Mouse (Mus musculus) layer of hippocampus, adult 8-10 months (tissue): ENCODE results near the gene Otog. TPM values are rescaled to one million over a fixed set of nuclear protein-coding genes. Genes with fewer than 3 reads are reported as not detected.

Source experiments
- DNase-seq, 2 experiments: peaks; one replicate each; pipeline ENCODE4 v3.0.0; 2022; ENCODE audit warnings: low spot score in 2 of 2
- total RNA-seq, 4 experiments: library from RNA; stranded (reverse); gene quantifications; 2 replicates each; pipeline ENCODE4 v1.2.4; 2022

The Otog gene
- total RNA-seq, 4 experiments from 2014 or later: 0.19 to 0.27 (median 0.23) TPM; not detected in 1

DNA sequence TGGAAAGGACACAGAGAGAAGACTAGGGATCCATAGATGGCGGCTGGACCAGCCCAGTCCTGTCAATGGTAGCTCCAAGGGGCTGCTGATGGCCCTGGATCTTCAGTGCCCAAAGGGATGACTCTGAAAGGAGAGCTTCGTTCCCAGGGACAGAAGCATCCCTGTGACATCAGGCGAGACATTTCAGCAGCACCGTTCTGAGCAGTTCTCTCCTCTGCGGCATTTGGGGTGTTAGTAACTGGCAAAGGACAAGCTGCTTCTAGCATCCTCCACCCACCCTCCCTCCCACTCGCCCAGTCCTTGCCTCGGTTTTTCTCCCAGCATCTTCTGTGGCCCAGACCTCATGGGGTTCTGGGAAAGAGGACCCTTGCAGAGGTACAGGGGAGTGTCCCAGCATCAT, 41.5 kb downstream of the Otog start:
- no peak for DNase-seq

DNA sequence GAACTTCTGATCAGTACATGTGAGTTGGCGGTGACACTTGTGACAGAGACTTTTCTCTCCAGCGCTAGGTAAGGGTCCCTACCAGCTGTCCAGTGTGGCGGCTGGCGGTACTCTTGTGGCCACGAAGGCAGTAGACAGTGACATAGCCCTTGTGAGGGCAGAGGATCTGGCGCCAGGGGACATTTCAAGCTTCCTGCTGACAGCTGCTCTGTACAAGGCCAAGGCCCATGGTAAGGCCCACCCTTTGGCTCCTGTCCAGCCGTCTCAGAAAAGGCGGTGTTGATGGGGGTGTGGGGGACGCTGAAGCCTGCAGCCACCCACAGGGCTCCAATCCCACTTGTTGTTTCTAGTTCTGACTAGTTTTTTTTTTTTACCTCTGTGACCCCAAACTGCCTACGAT, 42.9 kb downstream of the Otog start:
- no peak for DNase-seq

DNA sequence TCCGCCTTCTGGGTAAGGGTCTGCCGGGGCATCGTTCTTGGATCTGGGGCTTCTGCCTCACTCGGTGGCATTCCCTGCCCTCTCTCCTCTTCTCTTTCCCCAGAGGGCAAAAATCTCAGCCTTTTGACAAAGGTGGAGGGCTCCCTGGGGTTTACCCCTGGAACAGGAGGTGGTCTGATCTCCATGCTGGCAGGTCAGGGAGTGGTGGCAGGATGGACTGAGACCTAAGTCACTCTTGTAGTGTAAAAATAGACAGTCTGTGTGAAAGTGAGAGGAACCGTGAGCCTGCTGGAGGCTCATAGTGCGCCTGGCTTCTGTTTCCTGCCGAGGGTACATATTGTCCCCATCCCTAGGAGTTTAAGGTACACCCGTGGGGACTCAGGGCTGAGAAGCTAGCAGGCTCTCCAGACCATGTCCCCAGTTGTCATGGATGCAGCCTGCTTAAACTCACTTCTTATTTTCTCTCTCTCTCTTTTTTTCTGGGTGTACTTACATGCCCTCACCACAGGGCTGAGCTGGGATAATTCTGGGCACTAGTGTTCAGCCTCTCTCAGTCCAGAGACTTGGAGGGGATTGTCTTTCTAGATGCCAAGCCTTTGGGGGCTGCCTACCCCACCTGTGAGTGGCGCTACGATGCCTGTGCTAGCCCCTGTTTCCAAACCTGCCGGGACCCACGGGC, 44.5 kb downstream of the Otog start:
- DNase-seq: no peak

DNA sequence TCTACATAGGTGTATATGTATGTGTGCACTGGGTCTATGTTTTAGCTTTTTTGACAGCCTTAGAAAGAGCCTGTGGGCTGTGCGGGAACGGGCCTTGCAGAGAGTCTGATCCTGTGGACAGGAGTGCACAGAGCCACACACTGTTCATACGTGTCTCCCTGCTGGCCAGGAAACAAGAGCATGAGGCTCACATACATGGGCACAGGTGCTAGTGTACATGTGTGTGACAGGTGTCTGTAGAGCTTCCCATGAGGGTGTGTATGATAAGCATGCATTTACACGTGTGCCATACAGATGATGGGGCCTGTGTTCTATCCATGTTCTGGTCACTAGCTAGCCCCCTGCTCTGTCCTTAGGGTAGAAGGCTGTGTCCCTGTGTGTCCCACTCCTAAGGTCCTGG, 45.6 kb downstream of the Otog start:
- no peak for DNase-seq

DNA sequence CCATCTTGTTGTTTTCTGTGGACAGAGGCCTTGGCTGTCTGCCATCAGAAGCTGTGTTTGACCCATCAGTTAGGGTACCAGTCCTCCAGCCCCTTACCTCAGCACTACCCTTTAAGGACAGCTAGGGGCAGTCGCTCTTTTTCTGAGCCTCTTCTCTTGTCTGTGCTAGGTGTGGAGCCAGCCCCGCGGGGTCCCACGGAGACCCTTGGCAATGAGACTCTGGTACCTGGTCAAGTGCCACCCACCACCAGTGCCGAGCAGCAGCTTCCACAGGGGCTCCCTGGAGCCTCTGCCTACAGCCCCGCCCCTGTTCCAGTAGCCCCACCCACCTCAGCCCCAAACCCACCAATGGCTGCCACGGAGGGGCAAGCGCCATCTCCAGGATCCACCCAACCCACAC, 46.3 kb downstream of the Otog start:
- DNase-seq: no peak

DNA sequence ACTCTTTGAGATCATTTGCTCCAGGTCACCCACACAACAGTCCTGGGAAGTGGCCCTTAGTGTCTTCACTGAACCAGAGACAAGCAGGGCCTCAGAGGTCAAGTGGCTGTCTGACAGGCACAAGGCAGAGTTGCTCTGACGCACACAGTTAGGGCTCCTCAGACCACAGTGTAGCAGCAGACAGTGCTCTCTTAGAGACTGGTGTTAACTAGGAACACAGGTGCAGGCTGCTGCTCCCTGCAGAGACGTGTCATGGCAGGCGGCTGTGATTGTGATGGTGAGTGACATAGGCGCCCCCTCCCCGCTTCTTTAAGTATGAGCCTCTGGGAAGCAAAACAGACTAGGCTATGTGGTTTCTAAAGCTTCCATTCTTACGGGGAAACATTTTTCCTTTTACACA, 55.5 kb downstream of the Otog start:
- DNase-seq: no peak

DNA sequence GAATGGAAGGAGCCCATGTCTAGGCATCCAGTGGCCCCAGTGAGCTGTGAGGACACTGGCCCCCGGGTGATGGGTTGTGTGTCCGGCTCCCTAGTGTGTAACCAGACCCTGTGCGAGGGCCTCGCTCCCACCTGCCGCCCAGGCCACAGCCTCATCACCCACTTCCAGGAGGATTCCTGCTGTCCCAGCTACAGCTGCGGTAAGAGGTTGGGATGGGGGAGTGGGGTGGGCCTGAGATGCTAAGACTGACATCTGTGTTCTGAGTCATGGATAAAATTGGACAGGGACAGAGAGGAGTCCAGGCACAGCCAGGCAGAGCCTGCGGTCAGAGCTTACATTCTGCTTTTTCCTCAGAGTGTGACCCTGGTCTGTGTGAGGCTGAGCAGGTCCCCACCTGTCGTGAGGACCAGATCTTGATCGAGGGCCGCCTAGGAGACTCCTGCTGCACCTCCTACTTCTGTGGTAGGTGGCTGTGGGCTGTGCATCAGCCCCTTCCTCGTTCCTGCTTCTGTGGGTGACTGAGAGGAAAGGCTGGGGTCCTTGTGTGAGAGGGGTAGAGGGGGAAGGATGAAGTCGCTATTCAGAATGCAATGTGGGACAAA, 60.3 kb downstream of the Otog start:
- no peak for DNase-seq

DNA sequence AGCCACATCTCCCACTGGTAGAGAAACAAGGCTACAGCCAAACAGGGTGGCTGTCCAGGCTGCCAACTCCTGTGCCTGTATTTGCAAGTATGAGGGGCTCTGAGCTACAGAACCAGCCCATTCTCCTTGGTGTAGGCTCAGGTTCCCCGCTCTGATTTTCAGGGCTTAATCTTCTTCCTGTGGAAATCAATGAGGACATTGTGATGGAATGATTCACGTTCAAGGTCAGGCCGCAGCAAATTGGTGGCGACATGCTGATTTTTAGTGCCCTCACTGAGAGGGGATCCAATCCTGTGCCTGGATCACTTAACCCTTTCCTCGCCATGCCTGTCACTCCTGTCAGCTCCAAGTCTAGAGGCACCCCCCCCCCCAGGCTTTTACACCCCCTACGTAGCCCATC, 72.7 kb downstream of the Otog start:
- DNase-seq: no peak

DNA sequence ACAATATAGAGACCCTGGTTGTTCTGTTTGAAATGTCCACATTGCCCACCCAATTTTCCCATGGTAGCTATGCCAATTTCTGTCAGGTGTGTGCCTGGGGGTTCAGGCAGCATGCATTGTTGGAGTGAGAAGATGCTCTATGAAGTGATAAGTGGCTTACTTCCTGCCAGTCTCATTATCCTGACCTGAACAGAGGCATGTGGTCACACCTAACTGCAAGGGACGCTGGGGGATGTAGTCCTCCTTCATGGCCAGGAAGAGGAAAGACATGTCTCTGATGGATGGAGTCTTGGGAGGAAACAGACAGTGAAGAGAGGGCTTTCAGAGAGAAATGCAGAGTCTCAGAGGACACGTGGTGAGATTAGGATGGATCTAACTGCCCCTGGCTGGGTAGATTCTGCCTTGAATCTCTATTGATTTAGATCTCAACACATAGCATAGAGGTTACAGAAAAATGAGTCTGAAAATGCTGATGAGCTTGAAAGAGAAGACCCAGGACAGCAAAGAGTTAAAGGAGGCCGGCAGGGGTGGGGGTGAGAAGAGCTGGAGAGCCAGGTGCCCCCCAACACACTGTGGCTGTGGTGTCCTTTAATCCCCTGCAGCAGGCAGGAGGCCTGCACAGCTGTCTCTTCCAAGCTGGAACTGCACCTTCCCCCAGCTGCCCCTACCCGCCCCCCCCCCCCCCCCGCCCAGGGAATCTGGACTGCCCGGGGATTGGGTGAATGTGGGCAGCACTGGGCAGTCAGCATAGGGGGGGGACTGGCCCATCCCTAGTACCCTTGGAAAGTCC, 73.6 kb downstream of the Otog start:
- DNase-seq: no peak

DNA sequence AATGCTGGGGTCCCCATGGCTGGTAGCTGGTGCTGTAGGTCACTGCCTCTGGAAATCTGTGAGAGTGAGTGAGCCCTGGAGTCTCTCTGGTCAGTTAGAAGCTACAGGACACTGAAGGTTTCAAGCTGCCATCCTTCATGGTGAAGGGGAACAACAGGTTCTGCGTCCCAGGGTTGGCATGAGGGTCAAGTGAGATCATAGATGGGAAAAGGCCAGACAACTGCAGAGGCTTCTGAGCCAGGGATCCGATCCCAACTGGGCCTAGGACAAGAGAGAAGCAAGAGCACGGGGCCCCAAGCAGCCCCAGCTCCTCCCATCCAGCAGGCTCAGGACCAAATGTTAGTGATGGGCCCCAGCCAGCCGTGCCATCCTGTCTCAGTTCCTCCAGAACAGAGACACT, 74.9 kb downstream of the Otog start:
- no peak for DNase-seq

DNA sequence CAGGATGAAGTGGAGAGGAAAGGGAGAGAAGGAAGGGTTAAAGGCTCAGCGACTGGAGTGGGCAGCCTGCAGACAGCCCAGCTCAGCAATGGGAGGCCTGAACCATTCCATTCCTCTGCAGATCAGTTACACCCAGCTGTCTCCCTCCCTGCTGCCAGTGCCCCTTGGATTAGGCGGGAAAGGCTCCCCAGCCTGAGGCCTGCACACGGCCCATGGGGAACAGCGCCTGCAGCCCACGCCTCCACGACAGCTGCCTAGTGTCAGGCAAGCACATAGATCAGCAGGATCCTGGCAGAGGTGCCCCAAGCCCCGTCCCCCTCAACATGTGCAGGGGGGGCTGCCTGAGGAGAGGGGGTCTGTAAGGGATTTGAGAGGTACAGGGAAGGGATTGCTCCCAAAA, 76.2 kb downstream of the Otog start:
- no peak for DNase-seq

DNA sequence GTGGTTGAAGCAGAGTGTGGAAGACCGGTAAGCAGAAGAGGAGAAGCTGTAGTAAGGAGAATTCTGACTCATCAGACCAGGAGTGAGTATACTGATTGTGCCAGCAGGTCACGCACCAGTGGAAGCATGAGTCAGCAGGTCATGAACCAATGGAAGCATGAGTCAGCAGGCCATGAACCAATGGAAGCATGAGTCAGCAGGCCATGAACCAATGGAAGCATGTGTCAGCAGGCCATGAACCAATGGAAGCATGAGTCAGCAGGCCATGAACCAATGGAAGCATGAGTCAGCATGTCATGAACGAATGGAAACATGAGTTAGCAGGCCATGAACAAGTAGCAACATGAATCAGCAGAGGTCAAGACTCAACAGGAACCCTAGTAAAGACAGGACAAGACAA, 80.5 kb downstream of the Otog start:
- no peak for DNase-seq

DNA sequence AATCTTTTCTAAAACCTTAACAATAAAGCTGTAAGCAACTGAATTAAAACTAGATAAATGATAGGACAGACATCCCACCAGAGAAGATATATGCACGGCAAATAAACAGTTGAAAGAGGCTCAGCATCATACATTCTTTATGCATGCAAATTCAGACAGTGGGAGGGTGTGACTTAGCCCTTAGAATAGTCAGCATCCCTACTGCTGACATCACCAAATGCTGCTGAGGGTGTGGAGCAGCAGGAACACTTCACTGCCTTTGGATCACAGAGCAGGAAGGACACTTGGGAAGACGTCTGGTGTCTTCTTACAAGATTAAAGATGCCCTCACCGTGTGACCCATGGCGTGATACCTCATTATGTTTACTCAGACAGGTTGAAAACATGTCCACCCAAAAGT, 87.1 kb downstream of the Otog start:
- no peak for DNase-seq

DNA sequence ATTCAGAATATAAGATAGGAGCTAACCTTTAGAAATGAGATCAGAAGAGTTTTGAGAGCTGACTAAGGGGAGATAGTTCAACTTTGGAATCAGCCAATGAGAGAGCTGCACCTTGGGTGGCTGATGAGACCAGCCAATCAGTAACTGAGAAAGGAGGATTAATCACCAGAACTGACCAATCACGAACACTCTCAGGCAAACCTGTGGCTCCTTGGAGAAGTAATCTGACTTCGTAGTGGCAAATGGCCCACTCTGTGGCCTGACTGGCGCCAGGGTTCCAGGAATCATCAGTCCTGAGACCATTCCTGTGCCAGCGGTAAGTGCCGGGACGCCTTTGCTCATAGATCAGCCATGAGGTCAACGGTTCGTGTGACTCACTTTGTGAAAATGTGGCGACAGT, 96.6 kb downstream of the Otog start:
- DNase-seq: no peak

DNA sequence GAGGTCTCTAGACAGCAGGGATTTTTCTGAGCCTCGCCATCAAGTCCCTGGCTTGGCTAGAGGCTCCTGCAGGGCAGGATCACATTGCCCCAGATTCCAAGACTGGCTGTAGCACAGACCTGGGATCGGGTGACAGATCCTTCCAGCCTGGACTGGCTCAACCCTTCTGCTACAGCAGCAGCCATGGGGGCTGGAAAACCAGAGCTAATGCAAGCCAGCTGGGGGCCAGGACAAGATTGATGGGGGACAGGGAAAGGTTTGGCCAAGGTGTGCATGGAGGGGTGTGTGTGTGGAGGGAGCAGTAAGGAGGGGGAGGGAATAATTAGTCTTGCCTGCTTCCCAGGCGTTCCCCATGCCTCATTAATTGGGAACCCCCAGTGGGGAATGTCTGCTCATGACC, 99.0 kb downstream of the Otog start:
- DNase-seq: no peak

DNA sequence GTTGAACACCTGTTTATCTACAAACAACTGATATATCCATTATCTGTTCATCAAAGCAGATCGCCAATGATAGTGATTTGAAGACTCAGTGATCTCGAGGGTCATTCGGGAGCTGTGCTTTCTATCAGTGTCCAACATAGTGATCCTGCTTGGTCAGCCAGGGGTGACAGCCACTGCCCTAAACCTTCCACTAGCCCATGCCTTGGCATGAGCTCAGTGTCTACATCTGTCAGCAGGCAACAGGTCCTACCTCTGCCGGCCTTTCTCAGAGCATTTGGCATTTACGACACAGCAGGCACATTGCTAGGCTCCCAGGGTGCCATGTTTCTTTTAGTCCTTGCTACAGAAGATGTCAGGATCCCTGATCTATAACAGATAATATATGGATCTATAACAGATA, 99.5 kb downstream of the Otog start:
- no peak for DNase-seq

DNA sequence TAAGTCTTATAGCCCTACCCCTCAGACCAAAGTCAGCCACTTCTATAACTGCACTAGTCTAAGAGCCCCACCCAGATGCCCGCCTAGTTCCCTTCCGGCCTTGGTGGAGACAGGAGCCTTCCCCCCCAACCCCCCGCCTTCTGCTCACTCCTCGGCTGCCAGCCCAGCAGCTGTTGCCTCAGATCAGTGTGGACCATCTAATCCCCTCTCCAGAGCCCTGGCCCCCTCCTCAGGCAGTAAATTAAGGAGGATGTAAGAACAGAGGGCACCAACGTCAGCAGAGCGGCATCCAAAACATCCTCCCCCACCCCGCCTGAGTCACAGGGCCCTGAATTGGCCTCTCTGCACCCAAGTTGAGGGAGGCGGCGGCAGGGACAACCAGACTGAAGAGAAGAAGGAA, 100.7 kb downstream of the Otog start:
- DNase-seq: no peak

DNA sequence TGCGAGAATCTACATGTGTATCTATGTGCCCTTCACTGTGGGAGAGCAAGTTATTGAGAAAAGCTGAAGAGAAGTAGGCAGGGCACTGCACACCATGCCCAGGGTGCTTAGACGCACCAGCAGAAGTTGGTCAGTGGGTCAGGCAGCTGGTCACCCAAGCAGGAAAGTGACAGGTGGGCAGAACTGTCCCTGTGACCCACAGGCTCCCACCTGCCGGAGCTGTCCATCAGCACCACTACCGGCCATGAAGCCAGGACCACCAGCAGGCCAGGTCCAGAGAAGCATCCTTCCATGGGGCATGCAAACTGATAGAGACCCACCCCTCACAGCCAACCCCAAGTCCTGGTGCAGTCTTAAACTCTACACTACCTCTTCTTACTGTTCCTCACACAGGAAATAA, 106.9 kb downstream of the Otog start:
- no peak for DNase-seq

DNA sequence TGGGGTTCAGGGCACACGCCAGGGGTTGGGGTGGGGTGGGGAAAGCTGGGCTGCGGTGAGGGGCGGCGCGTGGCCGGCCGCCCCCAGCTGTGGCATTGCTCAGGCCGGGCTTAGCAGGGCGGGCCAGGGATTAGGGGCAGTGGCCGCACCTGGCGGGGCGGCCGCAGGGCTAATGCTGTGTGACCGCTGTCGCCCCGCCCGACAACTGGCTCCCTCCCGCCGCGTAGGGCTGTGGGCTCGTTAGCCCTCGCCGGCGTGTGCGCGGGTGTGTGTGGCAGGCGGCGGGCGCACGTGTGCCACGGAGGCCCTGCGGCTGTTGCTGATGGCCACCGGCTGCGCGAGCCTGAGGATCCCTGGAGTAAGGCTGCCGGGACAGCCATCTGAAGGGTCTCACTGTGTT, 108.0 kb downstream of the Otog start:
- DNase-seq: no peak

DNA sequence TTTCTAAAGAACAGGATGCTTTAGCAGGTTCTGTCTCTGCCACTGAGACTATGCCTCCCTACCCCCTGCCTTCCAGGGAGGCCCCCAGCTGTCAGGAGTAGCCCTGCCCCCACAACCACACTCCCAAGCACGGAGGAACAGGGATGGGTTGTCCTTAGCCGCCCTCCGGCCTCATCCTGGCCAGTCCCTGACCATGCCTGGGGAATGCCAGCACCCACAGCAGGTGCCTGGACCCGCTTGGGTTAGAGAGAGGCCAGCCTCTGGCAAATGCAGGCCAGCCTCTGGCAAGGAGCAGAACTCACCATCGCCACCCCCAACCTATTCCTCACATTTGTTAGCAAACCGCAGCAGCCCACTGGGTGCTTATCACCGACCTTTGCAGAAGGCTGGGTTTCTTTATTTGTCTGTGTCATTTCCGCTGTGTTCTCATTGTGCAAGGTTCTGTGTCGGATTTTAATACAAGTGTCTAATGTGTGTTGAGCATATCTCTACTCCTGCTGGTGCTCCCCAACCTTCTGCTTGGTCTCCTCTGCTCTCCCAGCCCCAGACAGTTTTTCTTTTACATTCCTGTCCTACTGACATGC, 109.4 kb downstream of the Otog start:
- DNase-seq: no peak

DNA sequence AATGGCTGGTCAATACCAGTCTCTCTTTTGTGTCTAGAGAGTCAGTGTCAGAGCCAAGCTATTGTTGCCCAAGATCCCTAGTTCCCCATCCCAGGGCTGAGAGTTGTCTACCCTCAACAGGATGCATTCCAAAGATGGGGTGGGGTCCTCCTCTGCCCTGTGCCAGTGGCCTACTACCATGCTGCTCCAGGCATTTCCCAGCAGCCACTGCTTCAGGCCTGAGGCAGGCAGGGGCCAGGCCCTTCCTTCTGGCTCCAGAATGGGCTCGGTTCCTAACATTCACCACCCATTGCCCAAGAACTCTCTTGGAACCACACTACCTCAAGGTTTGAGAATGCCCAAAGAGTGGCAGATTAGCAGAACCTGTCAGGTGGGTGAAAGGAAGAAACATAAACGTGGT, 112.0 kb downstream of the Otog start:
- no peak for DNase-seq

DNA sequence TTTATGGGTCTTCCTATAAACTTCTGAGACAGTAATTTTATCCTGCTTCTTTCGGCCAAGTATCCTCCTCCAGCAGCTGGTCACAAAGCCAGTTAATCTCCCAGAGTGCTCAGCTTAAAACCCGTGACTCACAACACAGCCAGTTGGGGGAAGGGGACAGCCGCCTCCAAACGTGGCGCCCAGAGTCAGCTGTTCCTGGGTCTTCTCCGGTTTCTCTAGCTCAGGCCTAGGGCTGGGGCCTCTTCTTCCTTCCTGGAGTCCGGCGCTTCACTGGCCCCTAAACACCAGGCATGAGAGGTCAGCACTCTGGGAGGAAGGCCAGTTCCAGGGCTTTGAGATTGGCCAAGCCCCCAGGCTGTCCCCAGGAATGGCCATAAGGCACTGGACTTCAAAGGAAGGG, 112.4 kb downstream of the Otog start:
- DNase-seq: no peak

DNA sequence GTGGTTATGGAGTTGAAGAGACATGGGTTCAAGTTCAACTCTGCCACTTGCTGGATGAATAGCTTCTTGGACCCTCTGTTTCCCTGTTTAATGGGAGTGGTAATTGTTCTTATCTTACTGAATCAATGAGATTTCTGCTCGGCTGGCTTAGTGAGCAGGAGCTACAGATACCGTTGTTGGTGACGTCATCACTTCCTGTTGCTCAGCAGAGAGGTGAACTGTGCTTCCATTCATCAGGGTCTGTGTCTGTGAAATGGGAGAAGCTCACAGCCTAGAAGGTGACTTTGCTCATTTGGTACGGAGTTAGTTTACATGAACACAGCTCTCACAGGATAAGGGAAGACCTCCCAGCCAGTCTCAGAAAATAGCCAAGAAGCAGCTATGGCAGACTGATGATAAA, 113.1 kb downstream of the Otog start:
- DNase-seq: no peak
